Mouse (Mus musculus) common myeloid progenitor, adult 5-6 weeks (primary cell): ENCODE results near the gene Ak3. TPM values are rescaled to one million over a fixed set of nuclear protein-coding genes. Genes with fewer than 3 reads are reported as not detected.
"Not testable (repeated sequence)": the region's sequence is repeated elsewhere in the genome, so short reads cannot be mapped to it uniquely, and the experiment has no call there.

ENCODE experiments used
- ATAC-seq: replicated peaks from 2 replicates; pipeline ENCODE4 v1.8.0; 2016; ENCODE audit warnings: low read depth, mild to moderate bottlenecking, moderate TSS enrichment, inconsistent platforms; ENCODE audit not compliant: poor library complexity, severe bottlenecking
- total RNA-seq: library from RNA; stranded (forward); fragments of 200-1000, 187-1606 nt; gene quantifications from 2 replicates; pipeline ENCODE4 v1.2.3, GENCODE M21; 2017

Ak3 gene
- total RNA-seq, 1 experiment from 2014 or later: 55.2 TPM

DNA sequence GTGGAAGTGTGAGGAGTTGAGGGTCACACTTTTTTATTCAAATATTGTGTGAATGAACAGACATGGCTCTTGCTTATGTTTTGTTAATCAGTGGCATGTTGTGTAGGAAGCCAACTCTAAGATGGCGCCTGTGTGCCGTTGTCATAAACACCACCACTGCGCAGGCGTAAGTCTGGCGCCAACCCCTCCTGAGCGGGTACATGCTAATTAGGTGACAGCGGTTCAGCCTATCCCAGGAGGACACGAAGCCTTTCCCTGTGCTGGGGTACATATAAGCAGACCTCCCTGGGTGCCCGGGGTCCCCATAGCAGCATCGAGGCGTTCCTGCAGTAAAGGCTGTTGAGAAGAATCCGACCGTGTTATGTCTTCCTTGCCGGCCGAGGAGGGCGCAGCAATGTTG lies 47.4 kb downstream of the Ak3 start:
- not testable (repeated sequence) for ATAC-seq

DNA sequence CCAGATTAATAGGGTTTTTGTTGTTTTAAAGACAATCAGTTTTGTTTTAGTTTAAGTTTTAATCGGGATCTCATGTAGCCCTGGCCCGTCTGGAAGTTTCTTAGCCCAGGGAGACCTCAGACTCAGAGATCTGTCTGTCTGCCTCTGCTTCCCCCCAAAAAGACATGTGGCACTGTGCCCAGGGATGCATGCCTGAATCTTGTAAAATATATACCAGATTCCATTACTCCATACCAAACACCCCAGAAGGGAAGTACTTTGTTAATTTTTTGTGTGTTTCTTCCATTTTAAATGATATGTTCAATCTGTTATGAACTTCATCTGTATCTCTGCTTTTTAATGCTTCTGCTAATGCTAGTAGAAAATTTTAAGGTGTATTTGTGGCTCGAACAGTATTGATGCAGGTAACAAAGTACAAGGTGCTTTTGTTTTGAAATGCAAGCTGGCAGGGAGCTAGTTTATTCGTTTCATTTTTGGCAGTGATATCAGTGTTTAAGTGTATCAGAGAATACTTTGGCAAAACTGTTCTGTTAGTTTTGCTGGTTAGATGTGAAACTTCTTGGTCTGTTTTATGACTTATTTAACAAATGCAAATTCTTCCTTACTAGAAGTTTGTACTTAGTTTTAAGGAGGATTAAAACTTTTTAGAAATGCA lies 49.7 kb downstream of the Ak3 start:
- no peak for ATAC-seq

DNA sequence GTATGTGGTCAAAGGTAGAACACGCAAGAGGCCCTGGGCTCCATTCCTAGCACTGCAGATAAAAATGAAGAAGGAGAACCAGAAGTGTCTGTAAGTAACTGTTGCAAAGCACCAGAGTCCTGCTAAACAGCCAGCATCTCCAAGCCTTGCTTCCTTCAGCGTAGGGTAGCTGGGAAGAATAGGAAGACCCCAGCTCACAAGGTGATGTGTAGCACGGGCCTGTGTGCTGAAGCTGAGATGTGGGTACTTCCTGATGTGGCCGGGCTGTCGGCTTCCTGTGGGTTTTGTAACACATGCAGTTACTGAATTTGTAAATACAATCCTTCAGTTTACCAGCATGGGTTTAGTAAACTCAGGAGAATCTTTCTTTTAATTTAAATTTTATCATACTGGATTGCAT lies 52.4 kb downstream of the Ak3 start:
- no peak for ATAC-seq

DNA sequence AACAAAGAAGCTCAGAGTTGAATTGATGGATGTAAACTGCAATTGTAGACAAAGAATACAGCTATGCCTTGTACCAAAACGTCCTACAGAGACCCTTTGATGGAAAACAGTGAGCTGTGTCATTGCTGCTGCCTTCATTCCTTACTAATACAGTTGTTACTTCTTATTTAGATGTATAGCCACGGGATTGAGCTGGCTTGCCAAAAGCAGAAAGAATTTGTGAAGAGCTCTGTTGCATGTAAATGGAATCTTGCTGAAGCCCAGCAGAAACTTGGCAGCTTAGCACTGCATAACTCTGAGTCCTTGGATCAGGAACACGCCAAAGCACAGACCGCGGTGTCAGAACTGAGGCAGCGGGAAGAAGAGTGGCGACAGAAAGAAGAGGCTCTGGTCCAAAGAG lies 52.9 kb downstream of the Ak3 start:
- ATAC-seq: no peak

DNA sequence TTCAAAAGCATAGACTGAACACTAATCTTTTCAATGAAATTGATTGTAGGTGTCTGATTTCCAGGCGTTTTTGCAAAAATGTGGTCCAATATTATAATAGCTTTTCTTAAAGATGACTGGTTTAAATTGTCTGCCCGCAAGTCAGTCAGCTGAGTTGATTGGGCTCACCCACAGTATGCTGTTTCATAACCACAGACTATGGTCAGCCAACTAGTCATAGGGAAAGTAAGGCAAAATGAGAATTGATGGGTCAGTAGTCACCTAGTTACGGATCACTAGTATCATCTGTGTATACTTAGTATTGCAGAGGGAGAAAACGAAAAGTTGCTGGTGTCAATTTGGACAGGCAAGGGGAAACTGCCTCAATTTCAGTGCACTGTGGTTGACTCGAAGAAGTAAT lies 56.4 kb downstream of the Ak3 start:
- no peak for ATAC-seq

DNA sequence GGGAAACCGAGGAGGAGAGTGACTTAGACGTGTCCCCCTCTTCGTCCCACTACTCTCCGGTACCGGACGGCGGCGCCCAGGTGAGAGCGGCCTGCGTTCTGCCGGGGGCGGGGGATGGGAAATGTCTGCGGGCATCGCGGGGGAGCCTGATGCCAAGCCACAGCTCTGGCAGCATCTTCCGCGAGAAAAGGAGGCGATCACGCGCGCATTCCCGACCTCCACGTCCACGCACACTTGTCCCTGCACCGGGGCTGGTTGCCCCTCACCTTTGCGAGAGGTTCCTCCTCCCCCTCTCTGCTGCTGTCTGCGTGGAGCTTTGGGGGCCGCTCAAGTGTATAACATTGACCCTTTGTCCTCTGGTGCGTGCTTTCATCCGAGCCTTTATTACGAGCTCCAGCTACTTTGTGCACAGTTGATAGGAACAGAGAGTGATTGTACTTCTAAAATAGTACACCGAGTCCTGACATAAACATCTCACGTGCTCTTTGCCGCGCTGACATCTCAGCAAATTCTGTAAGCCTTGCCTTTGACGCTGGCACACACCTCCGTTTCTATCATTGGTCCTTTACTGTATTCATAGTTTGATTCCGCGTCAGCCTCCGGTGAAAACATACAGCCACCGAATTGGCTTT lies 57.1 kb downstream of the Ak3 start:
- peak; percentile 20; the same call in 1 of the 2 replicates for ATAC-seq

DNA sequence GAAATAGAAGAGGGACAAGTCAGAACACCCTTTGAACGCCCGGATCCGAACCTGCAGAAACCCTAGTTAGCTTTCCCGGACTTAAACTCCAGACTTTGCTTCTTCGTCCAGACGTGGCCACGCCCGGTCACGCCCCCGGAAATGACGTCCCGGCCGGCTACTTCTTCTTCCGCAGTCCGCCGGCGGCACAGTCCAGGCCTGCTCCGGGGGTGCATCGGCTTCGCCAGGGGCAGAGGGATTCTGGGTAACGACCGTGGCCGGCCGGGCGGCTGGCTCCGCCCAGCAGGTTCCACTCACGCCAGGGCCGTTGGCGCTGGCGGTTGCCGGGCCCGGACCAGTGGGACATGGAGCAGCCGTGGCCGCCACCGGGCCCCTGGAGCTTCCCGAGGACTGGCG lies 57.6 kb downstream of the Ak3 start, which contains the start of gene Cdc37l1:
TSS of gene Cdc37l1 (plus strand) at position 159 of the 396 bp plus-strand sequence.
- peak; percentile 92 for ATAC-seq

DNA sequence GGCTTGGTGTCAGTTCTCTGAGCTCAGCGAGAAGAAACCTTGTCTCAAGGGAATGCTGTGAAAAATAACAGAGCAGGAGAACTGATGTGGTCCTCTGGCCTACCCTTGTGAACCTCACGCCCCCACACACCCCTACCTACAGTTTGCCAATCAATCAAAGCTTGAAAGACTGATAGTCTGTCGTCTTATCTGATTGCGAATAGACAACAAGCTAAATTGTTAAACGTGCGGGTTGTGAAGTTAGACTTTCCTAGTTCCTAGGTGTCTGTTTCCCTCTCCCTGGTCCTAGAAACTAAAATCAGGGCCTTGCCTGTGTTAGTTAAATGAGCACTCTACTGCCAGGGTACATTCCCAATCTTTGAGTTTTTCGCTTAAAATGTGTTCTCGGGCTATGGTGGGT lies 58.2 kb downstream of the Ak3 start:
- no peak for ATAC-seq

DNA sequence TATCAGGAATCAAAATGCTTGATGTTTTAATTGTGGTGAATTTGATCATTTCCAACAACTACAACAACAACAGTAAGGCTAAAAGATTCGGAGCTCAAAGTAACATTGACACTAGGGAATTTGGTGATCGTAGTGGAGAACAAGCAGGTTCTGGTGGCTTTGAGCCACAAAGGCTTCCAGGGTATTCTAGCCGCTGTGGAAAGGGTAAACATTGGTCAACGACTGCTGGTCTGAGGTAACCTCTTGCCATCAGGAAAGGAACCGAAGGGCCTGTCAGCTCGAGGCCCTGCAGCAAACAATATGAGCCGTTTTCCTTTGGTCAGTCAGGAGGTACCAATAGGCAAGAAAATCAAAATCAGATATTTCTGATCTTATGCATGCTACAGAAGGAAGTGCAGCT lies 65.1 kb downstream of the Ak3 start:
- no peak for ATAC-seq

DNA sequence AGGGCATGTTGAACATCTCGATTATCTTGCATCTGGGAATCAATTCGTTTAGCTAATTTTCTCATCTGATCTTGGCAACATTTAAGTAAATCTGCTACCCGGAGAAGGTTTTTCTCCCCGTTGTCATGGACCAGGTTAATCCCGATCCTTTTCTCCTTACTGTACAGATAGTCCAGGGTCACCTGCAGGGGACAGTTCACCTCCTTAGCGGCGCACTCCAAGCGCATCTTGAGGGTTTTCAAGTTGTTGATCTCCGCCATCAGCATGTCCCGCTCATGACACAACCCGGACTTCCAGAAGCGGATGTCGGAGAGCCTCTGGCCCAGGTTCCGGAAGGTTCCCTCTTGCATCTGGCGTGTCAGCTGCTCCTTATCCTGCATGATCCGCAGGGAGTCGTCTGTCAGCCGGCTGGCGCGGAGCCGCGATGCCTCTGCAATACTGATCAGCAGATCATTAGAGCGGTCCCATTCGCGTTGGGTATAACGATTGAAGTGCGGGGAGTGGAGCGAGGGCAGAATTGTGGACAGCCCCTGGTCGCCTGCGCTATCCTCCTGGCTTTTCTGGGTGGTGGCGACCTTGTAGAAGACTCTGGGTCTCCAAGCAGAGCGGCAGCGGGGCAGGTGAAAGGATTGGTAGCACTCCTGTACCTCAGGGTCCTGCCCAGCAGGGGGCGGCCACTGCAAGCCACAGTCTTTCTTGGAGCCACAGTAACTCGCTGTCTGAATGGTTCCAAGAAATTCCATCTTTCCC lies 72.7 kb downstream of the Ak3 start:
- ATAC-seq: peak; percentile 95

Other genes with a start within 250 kb of the Ak3 start
- gene Slc1a1, start 212.9 kb downstream of the Ak3 start, total RNA-seq: not detected in 2 replicates
- 9.4 and 9.6 TPM in 2 replicates for gene Plpp6, start 84.0 kb downstream of the Ak3 start, total RNA-seq
- not detected in 2 replicates for gene 4430402I18Rik, start 80.2 kb downstream of the Ak3 start, total RNA-seq
- gene Cdc37l1, start 57.6 kb downstream of the Ak3 start, total RNA-seq: 42.2 and 45.2 TPM in 2 replicates
- gene Rcl1, start 53.4 kb upstream of the Ak3 start, total RNA-seq: 80.3 and 97.2 TPM in 2 replicates
- 65.1 and 70.8 TPM in 2 replicates for gene Jak2, start 203.9 kb upstream of the Ak3 start, total RNA-seq